ENCODE assay signal across 8 mouse cellular contexts in genomic region chr13:102906004-102906660, GRCm38 (mm10).
DNase-seq lines count a peak whose midpoint lies in the region; ATAC-seq lines count a peak whose summit lies in the region.

No protein-coding gene starts in this region.

- peak; percentile 97 for ATAC-seq in hindbrain, embryonic 11.5 days (ENCODE audit: low FRiP score)
- peak; percentile 96 for ATAC-seq in lung, embryonic 16.5 days (ENCODE audit: low read depth)

- H3K4me3 ChIP-seq in hindbrain, embryonic 11.5 days (ENCODE audit: low read depth, low read length), result peak overlapping the region; percentile 43
- peak overlapping the region; percentile 72 for H3K4me3 ChIP-seq in lung, embryonic 16.5 days (ENCODE audit: low read length)

- no peaks in the 10 kb centered on the region for H3K27me3 ChIP-seq in hindbrain, embryonic 11.5 days (ENCODE audit: control insufficient read depth, insufficient read depth, low read length)
- no peaks in the 10 kb centered on the region for H3K27me3 ChIP-seq in lung, embryonic 16.5 days (ENCODE audit: control insufficient read depth, insufficient read depth, low read depth, low read length)

- H3K4me1 ChIP-seq in hindbrain, embryonic 11.5 days (replicated peaks; ENCODE audit: control insufficient read depth, insufficient read depth, low read length), result no peaks in the 10 kb centered on the region
- peaks cover 10% of the 10 kb centered on the region; the same call in 1 of the 2 replicates for H3K4me1 ChIP-seq in lung, embryonic 16.5 days (replicated peaks; ENCODE audit: control insufficient read depth, insufficient read depth, low read length)

- peak overlapping the region; percentile 55 for H3K4me2 ChIP-seq in hindbrain, embryonic 11.5 days (replicated peaks; ENCODE audit: low read depth, low read length)
- peak overlapping the region; percentile 82 for H3K4me2 ChIP-seq in lung, embryonic 16.5 days (ENCODE audit: low read depth, low read length)

- no peaks in the 10 kb centered on the region for H3K9me3 ChIP-seq in hindbrain, embryonic 11.5 days (ENCODE audit: control insufficient read depth, low read length)
- H3K9me3 ChIP-seq in lung, embryonic 16.5 days (ENCODE audit: control insufficient read depth, low read length), result no peaks in the 10 kb centered on the region

- H3K36me3 ChIP-seq in hindbrain, embryonic 11.5 days (ENCODE audit: control insufficient read depth, insufficient read depth, low read length), result no peaks in the 10 kb centered on the region
- no peaks in the 10 kb centered on the region for H3K36me3 ChIP-seq in lung, embryonic 16.5 days (ENCODE audit: control insufficient read depth, insufficient read depth, low read length)

- peak; percentile 96 for DNase-seq in Muller cell, postnatal 12 days (ENCODE audit: inconsistent ontology term)
- peak; percentile 85 for DNase-seq in cerebellum, adult 9-10 months
- DNase-seq in frontal cortex, adult 2 months (ENCODE audit: extremely low spot score in 1 of 2, low spot score in 1 of 2), result peak; percentile 73 to 88
- DNase-seq in hindbrain, embryonic 11.5 days (ENCODE audit: low spot score), result peak; percentile 80
- peak; percentile 91 for DNase-seq in layer of hippocampus, adult 9-11 months
- peak; percentile 42 for DNase-seq in ovary, postnatal 14 days (ENCODE audit: low spot score)
- DNase-seq in thymus, postnatal 10 days (ENCODE audit: low spot score in 2 of 2), result peak; percentile 65 to 70

- peak overlapping the region; percentile 54 for H3K9ac ChIP-seq in hindbrain, embryonic 11.5 days (ENCODE audit: low read depth, low read length)
- peak overlapping the region; percentile 84 for H3K9ac ChIP-seq in lung, embryonic 16.5 days (ENCODE audit: low read length)

- H3K27ac ChIP-seq in hindbrain, embryonic 11.5 days (ENCODE audit: low read depth, low read length), result peak overlapping the region; percentile 6
- peak overlapping the region; percentile 92 for H3K27ac ChIP-seq in lung, embryonic 16.5 days (ENCODE audit: low read length)

- WGBS in hindbrain, embryonic 11.5 days, result 0% methylated on average over 16 of the region's 16 CpGs
- under 1% methylated on average over 16 of the region's 16 CpGs for WGBS in lung, embryonic 16.5 days

Comparison
In these comparisons a context has a peak if more than half of its experiments do, and no peak if none do; other contexts are left out.
1. Peak in every context shown above with its lines: DNase-seq, ATAC-seq, H3K4me3 ChIP-seq and H3K27ac ChIP-seq.
2. DNase-seq: peak in every context shown above with its lines; median percentile 96 in Muller cell, postnatal 12 days; 91 in layer of hippocampus, adult 9-11 months; 85 in cerebellum, adult 9-10 months; 80 in frontal cortex, adult 2 months; 80 in hindbrain, embryonic 11.5 days; 68 in thymus, postnatal 10 days; 42 in ovary, postnatal 14 days.